Mouse (Mus musculus): ENCODE measurements around the gene Dgkb. TPM values are rescaled to one million over a fixed set of nuclear protein-coding genes. Genes with fewer than 3 reads are reported as not detected.

Dgkb gene
- polyA plus RNA-seq, 1 experiment from 2014 or later: 6.0 TPM

DNA sequence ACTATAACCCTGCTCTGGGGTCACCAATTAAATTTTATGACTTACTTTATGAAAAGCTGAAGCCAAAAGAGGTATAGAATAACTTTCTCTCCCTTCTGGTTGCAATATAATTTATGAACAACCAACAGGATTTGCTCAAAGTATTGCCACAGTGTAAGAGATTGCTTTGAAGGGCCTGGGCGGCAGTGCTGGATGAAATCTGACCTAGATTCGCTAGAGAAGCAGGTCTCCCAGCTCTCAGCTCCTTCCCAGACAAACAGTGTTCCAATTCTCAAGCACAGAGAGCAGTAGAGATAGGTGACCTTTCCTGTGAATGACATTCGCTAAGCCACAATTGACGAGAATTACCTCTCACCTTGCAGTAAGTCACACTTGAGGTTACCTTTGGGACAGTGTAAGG, 727.9 kb downstream of the Dgkb start:
- no peaks in the 10 kb centered on the region for H3K36me3 ChIP-seq
- no peak for ATAC-seq (replicated peaks)
- no peak overlapping the region for H3K4me3 ChIP-seq
- no peak overlapping the region for H3K4me2 ChIP-seq (replicated peaks)
- H3K9me3 ChIP-seq: no peaks in the 10 kb centered on the region
- no peak overlapping the region for H3K27ac ChIP-seq (replicated peaks)
- H3K4me1 ChIP-seq: no peaks in the 10 kb centered on the region
- H3K27me3 ChIP-seq: no peaks in the 10 kb centered on the region
- no peak overlapping the region for H3K9ac ChIP-seq (replicated peaks)
- WGBS: 79% methylated on average over 4 of the region's 4 CpGs

DNA sequence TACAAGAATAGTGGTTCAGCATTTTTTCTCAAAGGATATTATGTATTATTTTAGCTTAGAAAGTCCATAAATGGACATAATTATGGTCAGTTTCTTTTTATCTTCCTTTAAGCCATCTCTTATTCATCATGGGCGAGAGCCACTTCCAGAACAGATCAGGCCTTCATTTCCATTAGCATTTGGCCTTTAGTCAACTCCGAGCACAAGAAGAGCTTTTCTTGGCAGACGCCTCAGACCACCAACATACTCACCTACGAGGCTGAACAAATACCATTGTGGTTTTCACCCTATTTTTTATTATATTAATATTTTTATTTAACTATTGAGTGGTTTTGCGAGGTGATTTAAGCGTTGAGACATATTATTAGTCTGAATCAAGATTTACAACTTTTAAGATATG, 759.6 kb downstream of the Dgkb start:
- H3K9me3 ChIP-seq: no peaks in the 10 kb centered on the region
- H3K9ac ChIP-seq (replicated peaks): no peak overlapping the region
- 68% methylated on average over 6 of the region's 6 CpGs for WGBS
- H3K36me3 ChIP-seq: no peaks in the 10 kb centered on the region
- peaks cover 4% of the 10 kb centered on the region for H3K4me1 ChIP-seq
- no peak overlapping the region for H3K4me2 ChIP-seq (replicated peaks)
- no peaks in the 10 kb centered on the region for H3K27me3 ChIP-seq
- no peak overlapping the region for H3K4me3 ChIP-seq
- ATAC-seq (replicated peaks): no peak
- H3K27ac ChIP-seq (replicated peaks): no peak overlapping the region

DNA sequence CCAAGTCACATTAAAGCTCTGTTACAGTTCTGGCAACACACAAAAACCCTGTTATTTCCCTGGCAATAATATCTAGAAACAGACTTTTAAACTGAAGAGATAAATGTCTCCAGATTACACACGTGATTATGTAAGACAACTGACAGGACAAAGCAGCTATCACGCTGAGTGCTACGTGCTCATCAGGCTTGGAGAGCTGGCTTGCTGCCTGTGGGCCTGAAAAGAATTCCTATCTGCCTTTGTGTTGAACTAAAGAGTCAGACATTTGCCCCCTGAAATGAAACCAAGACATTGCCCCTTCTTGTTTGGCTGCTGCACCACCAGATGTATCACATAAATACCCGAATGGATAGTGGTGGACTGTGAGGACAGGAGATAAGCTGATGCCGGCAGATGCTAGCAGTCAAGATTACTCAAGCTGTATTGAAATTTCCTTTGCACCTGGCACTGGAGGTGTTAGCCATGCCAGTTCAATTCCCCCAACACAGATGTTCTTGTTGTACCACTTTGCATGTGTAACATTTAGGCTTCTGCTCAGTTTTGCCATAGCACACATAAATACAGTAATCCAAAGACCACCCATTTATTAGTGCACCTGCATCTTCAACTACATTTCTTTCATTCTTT, 761.8 kb downstream of the Dgkb start:
- H3K27ac ChIP-seq (replicated peaks): no peak overlapping the region
- no peak overlapping the region for H3K9ac ChIP-seq (replicated peaks)
- WGBS: 18% methylated on average over 5 of the region's 5 CpGs
- no peak overlapping the region for H3K4me3 ChIP-seq
- H3K9me3 ChIP-seq: no peaks in the 10 kb centered on the region
- H3K27me3 ChIP-seq: no peaks in the 10 kb centered on the region
- H3K4me2 ChIP-seq (replicated peaks): no peak overlapping the region
- peaks cover 4% of the 10 kb centered on the region for H3K4me1 ChIP-seq
- H3K36me3 ChIP-seq: no peaks in the 10 kb centered on the region
- peak; percentile 51; the same call in 1 of the 2 replicates for ATAC-seq (replicated peaks)

DNA sequence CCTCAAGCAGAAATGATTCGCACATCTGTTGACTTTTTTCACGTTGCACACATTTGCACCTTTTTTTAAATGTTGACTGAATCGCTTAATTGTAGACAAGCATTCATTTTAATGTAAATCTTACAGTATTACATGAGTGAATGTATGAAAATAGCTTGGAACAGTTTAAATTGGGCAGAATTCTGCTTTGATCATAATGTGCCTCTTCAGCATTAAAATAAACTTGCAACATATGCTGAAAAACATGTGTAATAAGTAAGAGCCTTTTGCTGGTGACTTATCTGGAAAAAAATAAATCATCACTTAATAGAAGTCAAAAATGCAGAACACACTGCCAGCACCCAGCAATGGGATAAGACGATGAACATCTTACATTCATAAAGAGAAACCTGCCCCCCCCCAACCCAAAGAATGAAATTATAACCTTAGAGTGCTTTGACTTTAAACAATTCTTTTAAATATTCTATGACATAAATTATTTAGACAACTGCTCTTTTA, 768.9 kb downstream of the Dgkb start:
- Histone ChIP-seq H3K9ac (replicated peaks) (no peak overlapping the region), H3K4me2 (replicated peaks) (no peak overlapping the region), H3K9me3 (no peaks in the 10 kb centered on the region), H3K4me1 (no peaks in the 10 kb centered on the region), H3K27me3 (no peaks in the 10 kb centered on the region), H3K27ac (replicated peaks) (no peak overlapping the region), H3K36me3 (no peaks in the 10 kb centered on the region), H3K4me3 (no peak overlapping the region)
- ATAC-seq (replicated peaks): no peak
- 69% methylated on average over 4 of the region's 4 CpGs for WGBS

DNA sequence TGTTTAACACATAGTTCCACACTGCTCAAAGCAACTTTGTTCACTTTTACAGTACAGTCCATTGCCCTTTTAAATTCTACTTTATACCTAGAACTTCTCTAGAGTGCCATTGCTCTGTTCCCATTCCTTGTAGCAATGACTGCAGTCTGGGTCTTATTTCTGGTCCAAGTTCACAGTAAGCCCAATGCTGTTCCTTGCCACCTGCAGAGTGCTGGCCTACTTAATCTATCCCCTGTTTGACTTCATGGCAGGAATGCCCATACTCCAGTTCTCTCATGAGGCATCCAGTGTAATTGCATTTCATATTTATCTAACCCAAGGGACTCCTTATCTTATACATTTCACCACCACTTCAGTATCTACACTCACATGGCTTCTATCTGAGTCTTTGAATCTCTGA, 772.4 kb downstream of the Dgkb start:
- no peaks in the 10 kb centered on the region for H3K36me3 ChIP-seq
- no peak overlapping the region for H3K4me3 ChIP-seq
- no peaks in the 10 kb centered on the region for H3K9me3 ChIP-seq
- no peak overlapping the region for H3K9ac ChIP-seq (replicated peaks)
- H3K27ac ChIP-seq (replicated peaks): no peak overlapping the region
- no peaks in the 10 kb centered on the region for H3K27me3 ChIP-seq
- ATAC-seq (replicated peaks): no peak
- H3K4me1 ChIP-seq: 0 out of 2 replicates have a peak, but pooled peaks cover 8% of the 10 kb centered on the region
- no peak overlapping the region for H3K4me2 ChIP-seq (replicated peaks)

DNA sequence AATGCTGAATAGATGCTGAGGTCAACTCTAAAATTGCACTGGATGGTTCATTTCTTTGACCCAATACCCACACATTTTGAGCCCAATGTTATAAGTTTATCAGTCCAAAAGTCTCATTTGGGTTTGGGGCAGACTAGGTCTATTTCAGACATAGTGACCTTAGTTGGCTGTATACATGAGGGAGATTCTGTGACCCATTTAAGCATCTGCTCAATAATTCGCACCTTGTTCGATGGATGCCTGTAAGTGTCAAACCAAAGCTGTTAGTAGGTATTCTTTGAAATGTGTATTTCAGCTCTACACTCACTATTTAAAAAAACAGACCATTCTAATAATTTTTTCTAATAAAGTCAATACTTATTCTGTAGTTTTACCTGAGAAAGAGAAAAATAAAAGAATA, 776.1 kb downstream of the Dgkb start:
- Histone ChIP-seq H3K9ac (replicated peaks) (no peak overlapping the region), H3K4me3 (no peak overlapping the region), H3K4me2 (replicated peaks) (no peak overlapping the region), H3K4me1 (0 out of 2 replicates have a peak, but pooled peaks cover 18% of the 10 kb centered on the region), H3K9me3 (no peaks in the 10 kb centered on the region), H3K27me3 (no peaks in the 10 kb centered on the region), H3K27ac (replicated peaks) (no peak overlapping the region), H3K36me3 (no peaks in the 10 kb centered on the region)
- ATAC-seq (replicated peaks): no peak
- WGBS: 69% methylated on average over 2 of the region's 2 CpGs

DNA sequence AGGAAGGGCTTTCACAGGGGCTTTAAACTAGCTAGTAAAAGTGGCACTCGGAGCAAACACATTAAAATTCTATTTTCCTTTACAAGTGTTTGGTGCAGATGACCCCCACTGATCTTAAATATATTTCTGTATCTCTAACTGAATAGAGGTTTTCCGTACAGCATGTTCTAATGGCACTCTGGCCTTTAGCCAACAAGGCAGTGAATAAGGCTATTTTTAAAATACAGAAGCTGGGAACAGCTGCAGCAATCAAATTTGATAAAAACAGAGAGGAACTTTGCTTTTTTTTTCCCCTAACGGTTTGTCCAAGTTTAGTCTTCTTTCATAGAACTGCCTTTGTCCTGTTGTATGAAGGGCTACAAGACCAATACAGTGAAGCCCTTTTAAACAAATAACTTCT, 776.5 kb downstream of the Dgkb start:
- ATAC-seq (replicated peaks): no peak
- no peak overlapping the region for H3K9ac ChIP-seq (replicated peaks)
- H3K4me2 ChIP-seq (replicated peaks): no peak overlapping the region
- WGBS: 12% methylated on average over 3 of the region's 3 CpGs
- H3K27ac ChIP-seq (replicated peaks): no peak overlapping the region
- 0 out of 2 replicates have a peak, but pooled peaks cover 18% of the 10 kb centered on the region for H3K4me1 ChIP-seq
- H3K27me3 ChIP-seq: no peaks in the 10 kb centered on the region
- H3K4me3 ChIP-seq: no peak overlapping the region
- no peaks in the 10 kb centered on the region for H3K36me3 ChIP-seq
- no peaks in the 10 kb centered on the region for H3K9me3 ChIP-seq

DNA sequence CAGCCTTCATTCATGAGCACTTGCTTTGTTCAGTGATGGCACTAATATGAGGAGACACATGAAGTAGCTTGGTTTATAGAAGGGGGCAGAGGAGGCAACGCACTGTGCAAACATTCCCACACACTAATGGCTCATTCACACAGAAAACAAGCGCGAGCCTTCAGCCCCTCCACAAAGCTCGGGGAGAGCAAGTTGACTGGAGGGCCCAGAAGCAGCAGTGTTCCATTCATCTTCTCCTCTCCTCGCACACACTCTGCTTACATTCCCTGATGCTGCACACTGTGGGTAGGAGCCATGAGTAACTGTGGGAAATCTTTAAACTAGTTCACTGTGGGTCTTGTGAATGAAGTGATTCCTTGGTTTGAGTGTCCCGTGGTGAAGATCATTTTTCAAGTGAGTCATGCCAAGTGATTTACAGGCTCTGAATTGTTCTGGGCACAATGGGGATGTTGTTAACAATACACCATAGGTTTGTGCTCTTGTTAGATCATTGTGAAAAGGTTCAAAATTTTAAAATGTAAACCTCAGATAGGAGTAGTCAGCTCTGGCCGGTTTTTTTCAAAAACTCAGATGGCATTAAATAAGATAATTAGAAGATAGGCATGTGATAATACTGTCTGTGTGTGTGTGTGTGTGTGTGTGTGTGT, 779.0 kb downstream of the Dgkb start:
- Histone ChIP-seq H3K9ac (replicated peaks) (no peak overlapping the region), H3K9me3 (no peaks in the 10 kb centered on the region), H3K4me3 (no peak overlapping the region), H3K27ac (replicated peaks) (no peak overlapping the region), H3K4me2 (replicated peaks) (no peak overlapping the region), H3K4me1 (0 out of 2 replicates have a peak, but pooled peaks cover 18% of the 10 kb centered on the region), H3K27me3 (no peaks in the 10 kb centered on the region), H3K36me3 (no peaks in the 10 kb centered on the region)
- ATAC-seq (replicated peaks): peak; percentile 50
- WGBS: 11% methylated on average over 7 of the region's 7 CpGs

DNA sequence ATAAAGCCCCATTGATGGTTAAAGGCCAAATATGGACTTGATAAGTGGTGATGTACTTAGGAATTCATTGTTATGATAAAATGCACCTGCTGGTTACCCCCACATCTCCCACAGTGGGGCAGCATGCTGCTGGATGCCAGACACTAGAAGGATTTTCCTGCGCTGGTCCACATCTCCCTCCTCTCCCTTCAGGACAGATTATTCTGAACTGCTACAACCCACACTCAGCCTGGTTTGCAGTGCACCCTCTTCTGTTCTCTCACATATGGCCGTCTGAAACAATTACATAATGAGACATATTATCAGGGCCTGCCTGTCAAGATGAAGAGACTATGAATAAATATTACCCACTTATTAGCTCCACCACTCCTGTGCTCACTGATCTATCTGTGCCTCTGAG, 780.6 kb downstream of the Dgkb start:
- Histone ChIP-seq H3K27ac (replicated peaks) (no peak overlapping the region), H3K4me3 (no peak overlapping the region), H3K9ac (replicated peaks) (no peak overlapping the region), H3K36me3 (no peaks in the 10 kb centered on the region), H3K4me1 (0 out of 2 replicates have a peak, but pooled peaks cover 18% of the 10 kb centered on the region), H3K9me3 (no peaks in the 10 kb centered on the region), H3K4me2 (replicated peaks) (no peak overlapping the region), H3K27me3 (no peaks in the 10 kb centered on the region)
- ATAC-seq (replicated peaks): peak; percentile 73
- WGBS: 34% methylated on average over 2 of the region's 2 CpGs

DNA sequence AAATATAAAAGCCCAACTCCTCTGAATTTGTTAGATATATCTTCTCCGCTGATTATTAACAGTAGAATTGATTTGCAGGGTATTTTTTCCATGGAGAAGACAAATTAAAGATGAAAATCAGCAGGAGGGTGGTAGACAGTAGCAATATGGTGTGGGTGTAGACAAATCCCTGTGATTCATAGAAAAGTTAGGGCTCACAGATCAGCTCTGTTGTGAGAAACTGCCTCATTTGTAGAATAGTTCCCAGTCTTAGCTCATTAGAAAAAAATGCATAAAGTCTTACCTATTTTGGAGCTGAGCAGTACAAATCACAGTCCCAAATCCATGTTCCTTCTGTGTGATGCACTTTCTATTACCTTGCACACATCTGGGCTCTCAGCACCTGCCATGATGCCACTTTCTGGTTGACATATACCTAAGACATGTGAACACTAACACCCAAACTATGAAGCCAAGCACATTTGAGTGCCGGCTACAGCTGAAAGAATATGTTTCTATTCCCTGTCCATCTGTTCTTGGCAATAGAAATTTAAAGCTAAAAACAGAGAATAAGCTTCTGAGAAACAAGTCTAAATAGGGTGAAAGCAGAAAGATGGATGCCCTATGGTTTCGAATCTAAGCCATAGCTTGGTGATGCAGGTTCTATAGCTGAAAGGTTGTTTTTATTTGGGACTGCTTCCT, 782.8 kb downstream of the Dgkb start:
- no peak overlapping the region for H3K4me2 ChIP-seq (replicated peaks)
- H3K4me3 ChIP-seq: no peak overlapping the region
- no peaks in the 10 kb centered on the region for H3K36me3 ChIP-seq
- H3K27ac ChIP-seq (replicated peaks): no peak overlapping the region
- no peaks in the 10 kb centered on the region for H3K9me3 ChIP-seq
- no peaks in the 10 kb centered on the region for H3K27me3 ChIP-seq
- no peak for ATAC-seq (replicated peaks)
- H3K9ac ChIP-seq (replicated peaks): no peak overlapping the region
- 81% methylated on average over 3 of the region's 3 CpGs for WGBS
- 0 out of 2 replicates have a peak, but pooled peaks cover 11% of the 10 kb centered on the region for H3K4me1 ChIP-seq

DNA sequence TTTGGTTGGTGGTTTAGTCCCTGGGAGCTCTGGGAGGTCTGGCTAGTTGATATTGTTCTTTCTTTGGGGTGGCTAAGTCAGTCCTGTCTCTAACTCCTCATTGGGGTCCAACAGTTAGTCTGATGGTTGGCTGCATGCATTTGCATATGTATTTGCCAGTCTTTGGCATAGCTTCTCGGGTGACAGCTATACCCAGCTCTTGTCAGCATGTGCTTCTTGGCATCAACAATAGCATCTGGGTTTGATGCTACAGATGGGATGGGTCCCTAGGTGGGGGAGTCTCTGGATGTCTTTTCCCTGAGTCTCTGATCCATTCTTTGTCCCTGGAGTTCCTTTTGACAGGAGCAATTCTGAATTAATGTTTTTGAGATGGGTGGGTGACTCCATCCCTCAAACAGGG, 790.6 kb downstream of the Dgkb start:
- H3K36me3 ChIP-seq: no peaks in the 10 kb centered on the region
- H3K9me3 ChIP-seq: no peaks in the 10 kb centered on the region
- no peak overlapping the region for H3K4me3 ChIP-seq
- ATAC-seq (replicated peaks): peak; percentile 77
- no peak overlapping the region for H3K9ac ChIP-seq (replicated peaks)
- 35% methylated on average over 1 of the region's 1 CpGs for WGBS
- H3K27ac ChIP-seq (replicated peaks): no peak overlapping the region
- H3K4me2 ChIP-seq (replicated peaks): no peak overlapping the region
- H3K4me1 ChIP-seq: no peaks in the 10 kb centered on the region
- no peaks in the 10 kb centered on the region for H3K27me3 ChIP-seq

DNA sequence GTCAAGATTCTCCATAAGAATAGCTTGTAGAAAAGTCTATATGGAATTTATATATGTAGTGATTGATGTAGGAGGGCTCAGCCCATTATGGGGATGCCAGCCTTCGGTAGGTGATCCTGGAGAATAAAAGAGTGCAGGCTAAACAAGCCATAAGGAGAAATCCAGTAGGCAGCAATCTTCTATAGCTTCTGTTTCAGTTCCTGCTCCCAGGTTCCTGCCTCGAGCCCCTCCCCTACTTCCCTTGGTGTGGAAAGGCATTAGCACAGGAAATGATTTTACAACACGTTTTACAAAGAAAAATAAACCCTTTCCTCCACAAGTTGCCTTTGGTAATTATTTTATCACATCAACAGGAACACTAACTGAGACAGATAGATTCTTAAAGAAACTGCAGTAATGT, 850.7 kb downstream of the Dgkb start:
- no peaks in the 10 kb centered on the region for H3K36me3 ChIP-seq
- WGBS: 75% methylated on average over 3 of the region's 3 CpGs
- no peak for ATAC-seq (replicated peaks)
- H3K4me3 ChIP-seq: no peak overlapping the region
- H3K4me1 ChIP-seq: no peaks in the 10 kb centered on the region
- no peak overlapping the region for H3K27ac ChIP-seq (replicated peaks)
- no peak overlapping the region for H3K4me2 ChIP-seq (replicated peaks)
- H3K27me3 ChIP-seq: no peaks in the 10 kb centered on the region
- no peak overlapping the region for H3K9ac ChIP-seq (replicated peaks)
- no peaks in the 10 kb centered on the region for H3K9me3 ChIP-seq
